Mouse (Mus musculus) neutrophil, adult 59 days (primary cell): Measurements from ENCODE around the gene Gm525. TPM values are rescaled to one million over a fixed set of nuclear protein-coding genes. Genes with fewer than 3 reads are reported as not detected.

ENCODE experiments used
- total RNA-seq, 2 experiments: library from RNA; stranded (reverse); gene quantifications; 1 replicate in 1 of 2; 2 replicates in 1 of 2; pipeline ENCODE4 v1.2.4; 2023

The Gm525 gene
- total RNA-seq, result not detected

GRCm38 (mm10) chr11:89073541-89073940 is at the start of gene Gm525:
Gene Gm525 (plus strand): TSS chr11:89073841.

GRCm38 (mm10) chr11:89066750-89067149 is 6.9 kb upstream of the Gm525 start, which contains the start of gene Dgke:
Gene Dgke (minus strand): TSS chr11:89066850.

Other genes starting within 250 kb of the Gm525 start
- 1 to 10 TPM; 2.9 to 3.7 TPM for gene Akap1, start 209.3 kb upstream of the Gm525 start, total RNA-seq
- gene Scpep1, start 118.4 kb upstream of the Gm525 start, total RNA-seq, result 10 to 100 TPM; 35.2 to 50.1 TPM
- not detected for gene Elobl, start 106.9 kb upstream of the Gm525 start, total RNA-seq
- gene Coil, start 103.6 kb upstream of the Gm525 start, total RNA-seq, result 1 to 10 TPM; 3.8 to 5.9 TPM
- gene Trim25, start 74.5 kb upstream of the Gm525 start, total RNA-seq, result 10 to 100 TPM; 65.3 to 71.4 TPM
- gene Dgke, start 7.0 kb upstream of the Gm525 start, total RNA-seq, result 1 to 10 TPM; 1.3 to 1.5 TPM
- gene Nog, start 228.5 kb downstream of the Gm525 start, total RNA-seq, result not detected